Mouse (Mus musculus) embryonic facial prominence, embryonic 15.5 days (tissue): ENCODE data around the gene Foxl1. TPM values are rescaled to one million over a fixed set of nuclear protein-coding genes. Genes with fewer than 3 reads are reported as not detected.
A peak's percentile ranks its signal among the peaks of the same experiment; 100 is the strongest.

ENCODE experiments used
- ATAC-seq: fragments of 200-750 bp; cut with Nextera tagmentation; 2 replicates; pipeline ENCODE4 v1.8.0; 2017; ENCODE audit warnings: low read depth, moderate TSS enrichment; ENCODE audit not compliant: insufficient number of reproducible peaks, low FRiP score, low TSS enrichment
- H3K27ac ChIP-seq: fragments of 300-500 bp; sonication (generic); replicated peaks from 2 replicates; pipeline ENCODE4 v1.5.1; 2015; ENCODE audit warnings: mild to moderate bottlenecking, inconsistent platforms
- H3K27me3 ChIP-seq: fragments of 300-500 bp; sonication (generic); 2 replicates; pipeline ENCODE4 v1.6.1; 2015; ENCODE audit warnings: inconsistent platforms
- H3K36me3 ChIP-seq: fragments of 300-500 bp; sonication (generic); 2 replicates; pipeline ENCODE4 v1.6.1; 2015; ENCODE audit warnings: mild to moderate bottlenecking, inconsistent platforms
- H3K4me1 ChIP-seq: fragments of 300-500 bp; sonication (generic); 2 replicates; pipeline ENCODE4 v1.6.1; 2015; ENCODE audit warnings: inconsistent platforms
- H3K4me2 ChIP-seq: fragments of 300-500 bp; sonication (generic); replicated peaks from 2 replicates; pipeline ENCODE4 v1.6.1; 2015; ENCODE audit warnings: mild to moderate bottlenecking, inconsistent platforms
- H3K4me3 ChIP-seq: fragments of 300-500 bp; sonication (generic); replicated peaks from 2 replicates; pipeline ENCODE4 v1.5.1; 2015; ENCODE audit warnings: mild to moderate bottlenecking, inconsistent platforms
- H3K9ac ChIP-seq: fragments of 300-500 bp; sonication (generic); 2 replicates; pipeline ENCODE4 v1.6.1; 2015; ENCODE audit warnings: inconsistent platforms
- H3K9me3 ChIP-seq: fragments of 300-500 bp; sonication (generic); replicated peaks from 2 replicates; pipeline ENCODE4 v1.6.1; 2016; ENCODE audit warnings: inconsistent platforms
- WGBS: fragments of 180-500 bp; shearing (Covaris S2); methylation state at CpG from one replicate; pipeline ENCODE4 v1.1.7; 2015; 5-methylcytosine and 5-hydroxymethylcytosine counted together
- polyA plus RNA-seq: library from polyadenylated mRNA; unstranded; fragments of >200 nt; fragmentation: Nextera tagmentation; extraction: Ambion mirVana; gene quantifications from 2 replicates; pipeline ENCODE4 v1.2.1, GENCODE M21; 2015

The Foxl1 gene
- polyA plus RNA-seq, 1 experiment from 2014 or later, result 0.31 TPM

DNA sequence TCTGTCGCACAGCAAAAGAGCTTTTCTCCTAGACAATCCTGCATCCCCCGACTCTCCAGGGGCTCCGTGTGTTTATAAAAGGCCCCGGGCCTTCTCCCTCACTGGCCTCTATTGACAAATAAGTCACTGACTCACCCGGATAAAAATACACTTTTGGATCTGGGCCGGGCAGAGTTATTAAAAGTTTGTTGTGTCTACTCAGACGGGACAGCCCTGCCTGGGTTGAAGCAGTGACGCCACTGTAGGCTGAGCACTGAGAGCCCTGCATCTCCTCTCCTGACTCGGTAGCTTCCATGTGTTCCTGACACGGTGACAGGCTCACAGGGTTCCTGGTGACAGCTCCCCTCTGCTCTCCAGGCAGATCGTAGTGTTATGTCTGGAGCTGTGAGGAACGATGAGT is 24.7 kb downstream of the Foxl1 start:
- H3K36me3 ChIP-seq, result no peaks in the 10 kb centered on the region
- no peak overlapping the region for H3K27ac ChIP-seq
- H3K4me3 ChIP-seq, result no peak overlapping the region
- H3K9ac ChIP-seq, result no peak overlapping the region
- H3K9me3 ChIP-seq, result no peaks in the 10 kb centered on the region
- 0 out of 2 replicates have a peak, but pooled peaks cover 2% of the 10 kb centered on the region for H3K4me1 ChIP-seq
- peaks cover 2% of the 10 kb centered on the region; the same call in 1 of the 2 replicates for H3K27me3 ChIP-seq
- no peak overlapping the region for H3K4me2 ChIP-seq
- 53% methylated on average over 12 of the region's 12 CpGs for WGBS
- ATAC-seq, result no peak

DNA sequence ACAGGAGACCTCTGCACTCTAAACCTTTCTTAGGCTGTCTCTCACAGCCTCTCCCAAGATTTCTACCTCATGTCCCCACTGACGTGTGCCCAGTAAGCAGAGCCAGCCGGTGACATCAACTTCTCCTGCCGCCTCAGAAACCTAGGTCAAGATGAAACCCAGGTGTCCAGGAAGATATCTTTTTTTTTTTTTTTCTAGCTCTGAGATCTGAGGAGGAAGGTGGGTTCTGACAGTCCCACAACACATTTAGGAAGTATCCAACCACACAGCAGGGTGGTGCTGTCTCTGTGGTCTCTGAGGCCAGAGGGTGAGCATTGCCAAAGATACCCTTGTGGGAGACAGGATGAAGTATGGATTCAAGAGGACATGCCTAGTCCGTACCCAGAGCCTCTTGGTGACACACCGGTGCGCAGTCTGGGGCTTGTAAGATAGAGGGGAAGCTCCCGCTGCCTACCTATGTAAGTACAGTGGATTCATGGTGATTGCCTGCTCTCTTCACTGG is 29.3 kb downstream of the Foxl1 start:
- no peak for ATAC-seq
- Histone ChIP-seq H3K36me3 (no peaks in the 10 kb centered on the region), H3K4me2 (no peak overlapping the region), H3K27ac (no peak overlapping the region), H3K27me3 (peaks cover 3% of the 10 kb centered on the region; the same call in 1 of the 2 replicates), H3K9me3 (no peaks in the 10 kb centered on the region), H3K4me3 (no peak overlapping the region), H3K9ac (no peak overlapping the region), H3K4me1 (0 out of 2 replicates have a peak, but pooled peaks cover 2% of the 10 kb centered on the region)
- 82% methylated on average over 7 of the region's 7 CpGs for WGBS

DNA sequence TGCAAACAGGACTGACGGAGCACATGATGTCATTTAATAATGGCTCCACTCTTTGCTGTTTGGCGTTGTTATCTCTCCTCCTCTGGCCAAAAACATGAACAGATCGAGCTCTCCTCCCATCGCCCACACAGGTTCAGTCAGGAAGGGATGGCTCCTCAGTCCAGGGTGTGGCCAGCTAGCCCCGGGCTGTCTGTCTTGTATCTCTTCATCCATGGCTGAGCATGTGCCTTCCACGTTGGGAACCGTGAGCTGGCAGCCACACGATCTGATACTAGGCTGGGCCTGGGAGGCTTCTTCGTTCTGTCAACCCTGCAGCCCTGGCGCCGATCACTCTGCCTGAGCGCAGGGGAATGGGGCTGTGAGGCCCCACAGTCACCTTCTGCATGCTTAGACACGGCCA is 31.1 kb downstream of the Foxl1 start:
- no peak overlapping the region for H3K4me3 ChIP-seq
- no peak overlapping the region for H3K27ac ChIP-seq
- peaks cover under 1% of the 10 kb centered on the region; the same call in 1 of the 2 replicates for H3K4me1 ChIP-seq
- H3K27me3 ChIP-seq, result peaks cover 3% of the 10 kb centered on the region; the same call in 1 of the 2 replicates
- H3K9ac ChIP-seq, result no peak overlapping the region
- no peaks in the 10 kb centered on the region for H3K36me3 ChIP-seq
- ATAC-seq, result no peak
- H3K9me3 ChIP-seq, result no peaks in the 10 kb centered on the region
- H3K4me2 ChIP-seq, result no peak overlapping the region
- WGBS, result 65% methylated on average over 13 of the region's 13 CpGs

DNA sequence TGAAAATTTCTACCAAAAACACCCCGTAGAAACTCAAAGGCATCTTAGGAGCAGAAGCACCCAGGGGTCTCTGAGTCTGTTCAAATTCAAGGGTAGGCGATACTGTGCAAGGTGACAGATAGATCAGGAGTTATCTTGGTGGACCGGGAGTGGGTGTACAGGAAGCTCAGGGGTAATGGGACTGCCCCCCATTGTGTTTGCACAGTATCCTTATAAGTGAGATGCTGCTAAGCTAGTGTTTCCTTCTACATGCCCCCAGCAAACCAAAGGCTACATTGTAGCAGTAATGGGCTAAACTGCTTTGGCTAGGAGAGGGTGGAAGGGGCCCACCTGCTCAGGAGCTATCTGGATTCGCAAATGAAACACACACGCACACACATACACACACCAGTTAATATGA is 33.7 kb downstream of the Foxl1 start:
- ATAC-seq, result no peak
- H3K27me3 ChIP-seq, result 0 out of 2 replicates have a peak, but pooled peaks cover 3% of the 10 kb centered on the region
- H3K27ac ChIP-seq, result no peak overlapping the region
- no peaks in the 10 kb centered on the region for H3K36me3 ChIP-seq
- H3K4me2 ChIP-seq, result no peak overlapping the region
- no peak overlapping the region for H3K4me3 ChIP-seq
- no peak overlapping the region for H3K9ac ChIP-seq
- H3K9me3 ChIP-seq, result no peaks in the 10 kb centered on the region
- H3K4me1 ChIP-seq, result peaks cover 9% of the 10 kb centered on the region; the same call in 1 of the 2 replicates
- WGBS, result 91% methylated on average over 5 of the region's 5 CpGs

DNA sequence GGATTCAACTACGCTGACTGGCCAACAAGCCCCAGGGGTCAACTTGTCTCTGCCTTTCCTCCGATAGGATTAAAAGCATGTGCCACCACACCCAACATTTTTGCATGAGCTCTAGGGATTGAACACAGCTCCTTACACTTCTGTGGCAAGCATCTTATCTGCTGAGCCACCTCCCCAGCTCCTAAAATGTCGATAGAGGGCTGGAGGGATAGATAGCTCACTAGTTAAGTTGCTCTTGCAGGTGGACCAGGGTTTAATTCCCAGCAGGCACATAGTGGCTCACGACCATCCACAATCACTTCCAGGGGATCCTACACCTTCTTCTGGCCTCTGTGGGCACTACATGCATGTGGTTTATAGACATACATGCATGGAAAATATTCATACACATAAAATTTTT is 34.7 kb downstream of the Foxl1 start:
- no peak for ATAC-seq
- Histone ChIP-seq H3K4me1 (peaks cover 9% of the 10 kb centered on the region; the same call in 1 of the 2 replicates), H3K27me3 (0 out of 2 replicates have a peak, but pooled peaks cover under 1% of the 10 kb centered on the region), H3K27ac (no peak overlapping the region), H3K9ac (no peak overlapping the region), H3K4me3 (no peak overlapping the region), H3K36me3 (no peaks in the 10 kb centered on the region), H3K9me3 (no peaks in the 10 kb centered on the region), H3K4me2 (no peak overlapping the region)
- WGBS, result 60% methylated on average over 4 of the region's 4 CpGs

DNA sequence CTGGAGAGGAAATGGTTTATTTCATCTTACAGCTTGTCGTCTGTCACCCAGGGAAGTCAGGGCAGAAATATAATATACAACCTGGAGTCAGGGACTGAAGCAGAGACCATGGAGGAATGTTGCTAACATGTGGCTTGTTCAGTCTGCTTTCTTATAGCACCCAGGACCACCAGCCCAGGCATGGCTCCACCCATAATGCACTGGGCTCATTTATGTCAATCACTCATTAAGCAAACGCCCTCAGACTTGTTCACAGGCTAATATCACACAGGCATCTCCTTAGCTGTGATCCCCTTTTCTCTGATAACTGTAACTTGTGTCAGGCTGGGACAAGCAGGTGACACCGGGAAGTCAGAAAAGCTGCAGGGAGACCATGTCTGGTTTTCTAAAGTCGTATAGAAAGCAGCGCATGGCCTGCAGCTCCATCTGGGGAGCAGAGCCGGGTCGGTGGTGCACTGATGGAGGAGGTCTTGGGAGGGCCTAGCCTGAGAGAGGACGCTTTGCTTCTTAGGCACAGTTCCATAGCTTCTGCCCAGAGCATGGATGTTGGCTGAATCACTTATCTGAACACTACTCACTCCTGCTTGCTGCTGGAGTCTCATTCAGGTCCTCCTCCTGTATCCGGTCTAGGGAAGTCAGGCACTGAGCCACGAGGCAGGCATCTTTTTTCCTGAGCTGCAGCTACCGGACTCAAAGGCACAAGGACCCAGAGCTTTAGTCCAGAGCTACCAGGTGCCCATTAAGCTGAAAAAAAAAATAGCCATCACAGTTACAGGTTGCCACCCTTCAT is 35.4 kb downstream of the Foxl1 start:
- 50% methylated on average over 11 of the region's 11 CpGs for WGBS

DNA sequence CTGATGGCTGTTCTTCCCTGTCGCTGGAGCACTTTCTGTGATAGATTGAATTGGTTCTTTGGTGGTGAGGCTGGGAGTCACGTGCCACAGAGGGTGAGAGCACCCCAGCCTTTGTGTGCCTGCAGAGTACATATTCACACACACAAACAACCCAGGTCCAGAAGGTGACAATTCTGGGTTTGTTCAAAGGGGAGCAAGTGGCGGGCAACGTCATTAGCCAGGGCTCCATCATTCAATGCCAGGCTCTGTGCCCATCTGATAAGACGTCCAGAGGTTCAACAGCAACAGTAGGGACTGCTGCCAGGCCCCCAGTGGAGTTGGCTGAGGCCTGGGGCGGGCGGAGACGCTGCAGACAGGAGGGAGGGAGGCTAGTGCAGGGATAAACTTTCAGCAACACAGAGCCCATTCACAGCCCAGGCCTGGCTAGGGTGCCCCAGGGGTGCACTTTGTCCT is 36.3 kb downstream of the Foxl1 start:
- Histone ChIP-seq H3K9ac (no peak overlapping the region), H3K4me2 (no peak overlapping the region), H3K36me3 (no peaks in the 10 kb centered on the region), H3K27me3 (no peaks in the 10 kb centered on the region), H3K4me1 (peaks cover 9% of the 10 kb centered on the region; the same call in 1 of the 2 replicates), H3K4me3 (no peak overlapping the region), H3K9me3 (no peaks in the 10 kb centered on the region), H3K27ac (no peak overlapping the region)
- 48% methylated on average over 8 of the region's 8 CpGs for WGBS
- ATAC-seq, result 0 out of 2 replicates have a peak, but pooled peaks have one; percentile 56

More for the DNA sequence above, 35.4 kb downstream of the Foxl1 start:
- Histone ChIP-seq H3K27ac (no peak overlapping the region), H3K9ac (no peak overlapping the region), H3K4me2 (no peak overlapping the region), H3K4me1 (peaks cover 9% of the 10 kb centered on the region; the same call in 1 of the 2 replicates), H3K27me3 (no peaks in the 10 kb centered on the region), H3K4me3 (no peak overlapping the region), H3K36me3 (no peaks in the 10 kb centered on the region), H3K9me3 (no peaks in the 10 kb centered on the region)
- no peak for ATAC-seq

DNA sequence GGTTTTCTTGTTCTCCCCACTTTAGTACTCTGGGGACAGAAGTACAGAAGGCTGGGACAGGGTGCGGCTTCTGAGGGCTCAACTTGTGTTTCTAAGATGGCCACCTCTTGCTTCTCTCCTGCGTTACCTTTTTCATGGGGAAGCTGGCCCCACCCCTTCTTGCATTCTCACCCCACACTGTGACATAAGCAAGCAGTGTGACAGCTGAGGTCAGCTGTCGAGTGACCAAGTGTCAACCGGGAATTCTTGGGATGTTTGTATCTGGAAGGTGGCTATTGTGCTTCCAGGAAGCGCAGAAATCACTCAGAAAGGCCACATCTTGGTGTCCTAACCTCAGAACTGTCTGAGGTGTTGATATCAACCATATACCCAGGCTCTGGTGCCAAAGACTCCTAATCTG is 40.3 kb downstream of the Foxl1 start:
- Histone ChIP-seq H3K36me3 (no peaks in the 10 kb centered on the region), H3K4me2 (no peak overlapping the region), H3K4me1 (peaks cover 18% of the 10 kb centered on the region), H3K27ac (no peak overlapping the region), H3K9ac (no peak overlapping the region), H3K27me3 (no peaks in the 10 kb centered on the region; the same call in 1 of the 2 replicates), H3K4me3 (no peak overlapping the region), H3K9me3 (no peaks in the 10 kb centered on the region)
- WGBS, result 60% methylated on average over 5 of the region's 5 CpGs
- ATAC-seq, result no peak

DNA sequence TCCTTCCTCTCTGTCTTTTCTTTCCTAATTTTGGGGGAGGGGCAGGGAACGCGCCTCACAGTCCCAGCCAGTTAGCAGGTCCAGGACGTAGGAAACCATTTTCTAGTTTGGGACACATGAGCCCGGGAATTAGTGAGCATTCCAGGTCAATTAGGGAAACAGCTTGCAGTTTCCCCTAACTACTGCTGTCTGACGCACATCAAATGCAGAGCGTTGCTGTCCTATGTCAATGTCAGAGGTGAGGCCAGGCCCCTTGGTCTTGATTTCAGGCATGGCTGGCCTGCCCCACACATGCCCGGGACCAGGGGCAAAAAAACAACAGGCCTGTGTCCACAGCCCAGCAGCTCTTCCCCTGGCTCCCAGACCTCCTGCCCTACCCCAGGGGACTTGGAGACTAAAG is 42.4 kb downstream of the Foxl1 start:
- Histone ChIP-seq H3K4me3 (no peak overlapping the region), H3K27ac (no peak overlapping the region), H3K4me2 (no peak overlapping the region), H3K9me3 (no peaks in the 10 kb centered on the region), H3K4me1 (peaks cover 17% of the 10 kb centered on the region), H3K27me3 (no peaks in the 10 kb centered on the region; the same call in 1 of the 2 replicates), H3K36me3 (no peaks in the 10 kb centered on the region), H3K9ac (no peak overlapping the region)
- ATAC-seq, result no peak
- WGBS, result 27% methylated on average over 7 of the region's 7 CpGs

DNA sequence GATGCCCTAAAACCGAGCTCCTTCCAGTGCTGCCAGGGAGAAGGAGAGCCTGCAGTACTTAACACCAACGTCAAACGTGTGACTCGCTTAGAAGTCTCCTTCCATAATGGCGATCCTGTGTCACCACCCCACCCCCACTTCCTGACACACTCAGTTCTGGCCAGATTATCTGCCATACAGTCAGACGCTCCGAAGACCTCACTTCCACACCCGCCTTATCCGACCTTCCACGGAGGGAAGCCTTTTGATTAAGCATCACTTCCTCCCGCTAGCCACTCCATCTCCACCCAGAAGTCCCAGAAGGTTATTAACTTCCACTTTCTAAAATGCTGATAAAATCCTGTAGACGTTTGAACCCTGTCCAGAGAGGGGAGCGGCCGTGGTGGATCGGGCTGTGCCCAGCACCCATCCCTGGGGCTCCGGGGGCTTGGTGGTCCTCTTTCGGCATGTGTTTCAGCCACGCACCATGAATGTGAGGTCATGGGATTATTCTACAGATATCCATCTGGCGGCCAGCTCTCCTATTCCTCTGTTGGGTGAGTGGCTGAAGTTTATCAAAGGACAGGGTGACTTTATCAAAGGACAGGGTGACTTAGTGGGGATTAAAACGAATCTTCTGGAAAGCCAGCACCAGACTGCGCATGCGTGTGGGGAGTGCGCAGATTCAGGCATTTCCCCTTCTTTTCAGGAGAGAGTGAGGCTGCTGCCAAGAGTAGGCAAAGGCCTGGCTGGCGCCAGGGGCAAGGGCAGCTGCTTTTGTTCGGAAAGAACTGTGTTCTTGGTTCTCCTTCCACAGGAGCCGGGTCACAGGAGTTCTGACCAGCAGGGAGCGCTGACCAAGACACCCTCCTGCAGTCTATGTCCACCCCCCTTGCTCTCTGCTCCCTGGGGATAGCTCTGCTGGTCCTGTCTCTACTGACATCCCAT is 43.1 kb downstream of the Foxl1 start:
- Histone ChIP-seq H3K27me3 (no peaks in the 10 kb centered on the region; the same call in 1 of the 2 replicates), H3K27ac (no peak overlapping the region), H3K9ac (no peak overlapping the region), H3K9me3 (no peaks in the 10 kb centered on the region), H3K4me3 (no peak overlapping the region), H3K36me3 (no peaks in the 10 kb centered on the region), H3K4me2 (no peak overlapping the region), H3K4me1 (peaks cover 17% of the 10 kb centered on the region)
- ATAC-seq, result no peak
- WGBS, result 51% methylated on average over 27 of the region's 27 CpGs

DNA sequence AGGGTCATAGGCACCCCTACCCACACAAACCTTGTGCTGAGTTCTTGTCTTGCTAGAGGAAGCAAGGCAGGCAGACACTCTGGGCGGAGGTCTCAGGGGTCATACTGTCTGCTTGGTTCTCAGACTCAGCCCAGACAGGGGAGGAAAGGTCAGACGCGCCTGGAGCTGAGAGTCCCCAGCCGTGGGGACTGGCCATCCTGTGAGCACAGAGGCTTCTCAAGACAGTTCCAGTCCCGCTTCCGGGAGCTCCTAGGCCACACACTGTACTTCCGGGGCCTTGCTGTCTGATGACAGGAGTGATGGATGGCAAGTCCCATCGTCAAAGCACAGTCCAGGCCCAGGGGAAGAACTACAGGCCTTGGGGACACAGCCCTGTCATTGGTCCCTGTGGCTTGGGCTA is 44.8 kb downstream of the Foxl1 start:
- WGBS, result 76% methylated on average over 8 of the region's 8 CpGs
- no peak for ATAC-seq

More for the DNA sequence above, 44.8 kb downstream of the Foxl1 start:
- H3K4me3 ChIP-seq, result no peak overlapping the region
- H3K27ac ChIP-seq, result no peak overlapping the region
- H3K4me2 ChIP-seq, result no peak overlapping the region
- no peaks in the 10 kb centered on the region for H3K36me3 ChIP-seq
- H3K27me3 ChIP-seq, result no peaks in the 10 kb centered on the region; the same call in 1 of the 2 replicates
- no peaks in the 10 kb centered on the region for H3K9me3 ChIP-seq
- H3K9ac ChIP-seq, result no peak overlapping the region
- H3K4me1 ChIP-seq, result peaks cover 24% of the 10 kb centered on the region
